Mouse (Mus musculus) spleen, adult 2 months (tissue): ENCODE data around the gene Thsd7b.

Experiments used
- CTCF ChIP-seq: fragments of 200-500 bp; IDR thresholded peaks from 2 replicates; pipeline ENCODE4 v1.5.1; 2011; ENCODE audit warnings: mild to moderate bottlenecking, inconsistent platforms; ENCODE audit not compliant: insufficient read depth, insufficient read length, insufficient replicate concordance; ENCODE audit errors: extremely low read depth
- POLR2A ChIP-seq: fragments of 200-500 bp; IDR thresholded peaks from 2 replicates; pipeline ENCODE4 v1.6.1; 2011; ENCODE audit warnings: low read depth, low read length, inconsistent platforms

- TF ChIP-seq CTCF (no peak), POLR2A (no peak)
Observed at GRCm38 (mm10) chr1:129780589-129780988, 507.5 kb downstream of the Thsd7b start.
